Mouse (Mus musculus) kidney, embryonic 16.5 days (tissue): Measurements from ENCODE around the gene Gpr132. TPM values are rescaled to one million over a fixed set of nuclear protein-coding genes. Genes with fewer than 3 reads are reported as not detected.
"Not testable (repeated sequence)": the region's sequence is repeated elsewhere in the genome, so short reads cannot be mapped to it uniquely, and the experiment has no call there.

Experiments
- ATAC-seq: fragments of 200-750 bp; cut with Nextera tagmentation; 2 replicates; pipeline ENCODE4 v1.8.0; 2017; ENCODE audit warnings: moderate TSS enrichment; ENCODE audit not compliant: low FRiP score, low TSS enrichment
- H3K27ac ChIP-seq: fragments of 300-500 bp; sonication (generic); 2 replicates; pipeline ENCODE4 v1.5.1; 2014; ENCODE audit warnings: low read length
- H3K27me3 ChIP-seq: fragments of 300-500 bp; sonication (generic); 2 replicates; pipeline ENCODE4 v1.6.1; 2014; ENCODE audit warnings: low read length, control low read depth, mixed read lengths; ENCODE audit not compliant: insufficient read depth
- H3K36me3 ChIP-seq: fragments of 300-500 bp; sonication (generic); 2 replicates; pipeline ENCODE4 v1.6.1; 2014; ENCODE audit warnings: low read length, control low read depth, mixed read lengths; ENCODE audit not compliant: insufficient read depth
- H3K4me1 ChIP-seq: fragments of 300-500 bp; sonication (generic); 2 replicates; pipeline ENCODE4 v1.6.1; 2014; ENCODE audit warnings: low read length, control low read depth, mixed read lengths; ENCODE audit not compliant: insufficient read depth
- H3K4me2 ChIP-seq: fragments of 300-500 bp; sonication (generic); replicated peaks from 2 replicates; pipeline ENCODE4 v1.6.1; 2014; ENCODE audit warnings: low read depth, low read length
- H3K4me3 ChIP-seq: fragments of 300-500 bp; sonication (generic); 2 replicates; pipeline ENCODE4 v1.5.1; 2014; ENCODE audit warnings: mild to moderate bottlenecking, low read length
- H3K9ac ChIP-seq: fragments of 300-500 bp; sonication (generic); replicated peaks from 2 replicates; pipeline ENCODE4 v1.6.1; 2014; ENCODE audit warnings: low read length
- H3K9me3 ChIP-seq: fragments of 300-500 bp; sonication (generic); 2 replicates; pipeline ENCODE4 v1.6.1; 2016; ENCODE audit warnings: low read length, control low read depth
- WGBS: fragments of 180-500 bp; shearing (Covaris S2); extraction: QIAGEN DNeasy Blood & Tissue Kit; methylation state at CpG from one replicate; pipeline ENCODE4 v1.1.7; 2014; 5-methylcytosine and 5-hydroxymethylcytosine counted together
- polyA plus RNA-seq: library from polyadenylated mRNA; unstranded; fragments of >200 nt; fragmentation: Nextera tagmentation; extraction: Ambion mirVana; gene quantifications from 2 replicates; pipeline ENCODE4 v1.2.1, GENCODE M21; 2015

Gene Gpr132
- polyA plus RNA-seq, 1 experiment from 2014 or later, result 0.22 TPM

GRCm38 (mm10) chr12:112828501-112829243 lies 39.4 kb downstream of the Gpr132 start:
- peak; percentile 87 for ATAC-seq
- Histone ChIP-seq H3K36me3 (peaks cover 29% of the 10 kb centered on the region; the same call in 1 of the 2 replicates), H3K27ac (peak overlapping the region; percentile 93), H3K9me3 (no peaks in the 10 kb centered on the region), H3K9ac (peak overlapping the region; percentile 99), H3K4me3 (peak overlapping the region; percentile 99), H3K4me2 (peak overlapping the region; percentile 77), H3K27me3 (no peaks in the 10 kb centered on the region), H3K4me1 (peaks cover 46% of the 10 kb centered on the region)
- whole genome bisulfite sequencing, result under 1% methylated on average over 38 of the region's 51 CpGs

- Histone ChIP-seq H3K4me3 (no peak overlapping the region), H3K9me3 (no peaks in the 10 kb centered on the region), H3K9ac (peak overlapping the region; percentile 99), H3K27me3 (no peaks in the 10 kb centered on the region), H3K36me3 (peaks cover 39% of the 10 kb centered on the region; the same call in 1 of the 2 replicates), H3K4me1 (peaks cover 56% of the 10 kb centered on the region), H3K27ac (no peak overlapping the region), H3K4me2 (no peak overlapping the region)
- 78% methylated on average over 5 of the region's 5 CpGs for WGBS
- ATAC-seq, result no peak
These were observed 42.1 kb downstream of the Gpr132 start for GRCm38 (mm10) chr12:112825901-112826300.

- H3K4me3 ChIP-seq, result no peak overlapping the region
- H3K4me1 ChIP-seq, result peaks cover 47% of the 10 kb centered on the region
- no peak overlapping the region for H3K4me2 ChIP-seq
- H3K36me3 ChIP-seq, result peaks cover 63% of the 10 kb centered on the region
- ATAC-seq, result no peak
- no peaks in the 10 kb centered on the region for H3K9me3 ChIP-seq
- no peak overlapping the region; the same call in 1 of the 2 replicates for H3K27ac ChIP-seq
- no peaks in the 10 kb centered on the region for H3K27me3 ChIP-seq
- H3K9ac ChIP-seq, result no peak overlapping the region
- WGBS, result 64% methylated on average over 4 of the region's 4 CpGs
These were observed 44.8 kb downstream of the Gpr132 start for GRCm38 (mm10) chr12:112823221-112823620.

GRCm38 (mm10) chr12:112822676-112823075 lies 45.4 kb downstream of the Gpr132 start:
- Histone ChIP-seq H3K4me3 (no peak overlapping the region), H3K9ac (no peak overlapping the region), H3K27me3 (no peaks in the 10 kb centered on the region), H3K4me2 (no peak overlapping the region), H3K4me1 (peaks cover 42% of the 10 kb centered on the region), H3K9me3 (no peaks in the 10 kb centered on the region), H3K27ac (no peak overlapping the region), H3K36me3 (peaks cover 65% of the 10 kb centered on the region)
- ATAC-seq, result no peak
- WGBS, result 69% methylated on average over 2 of the region's 2 CpGs

- Histone ChIP-seq H3K4me1 (peaks cover 35% of the 10 kb centered on the region), H3K9me3 (no peaks in the 10 kb centered on the region), H3K27me3 (no peaks in the 10 kb centered on the region), H3K27ac (no peak overlapping the region), H3K4me2 (no peak overlapping the region), H3K36me3 (peaks cover 64% of the 10 kb centered on the region), H3K4me3 (no peak overlapping the region), H3K9ac (no peak overlapping the region)
- 71% methylated on average over 4 of the region's 4 CpGs for WGBS
- no peak for ATAC-seq
These were observed 46.1 kb downstream of the Gpr132 start for GRCm38 (mm10) chr12:112821974-112822373.

GRCm38 (mm10) chr12:112821216-112821615 lies 46.8 kb downstream of the Gpr132 start:
- 72% methylated on average over 1 of the region's 1 CpGs for WGBS
- peaks cover 60% of the 10 kb centered on the region for H3K36me3 ChIP-seq

GRCm38 (mm10) chr12:112820401-112820999 lies 47.5 kb downstream of the Gpr132 start:
- Histone ChIP-seq H3K4me2 (no peak overlapping the region), H3K36me3 (peaks cover 58% of the 10 kb centered on the region), H3K4me1 (peaks cover 20% of the 10 kb centered on the region), H3K4me3 (no peak overlapping the region), H3K9ac (no peak overlapping the region), H3K27ac (no peak overlapping the region), H3K9me3 (no peaks in the 10 kb centered on the region), H3K27me3 (no peaks in the 10 kb centered on the region)
- no peak for ATAC-seq
- WGBS, result 79% methylated on average over 12 of the region's 12 CpGs

More at GRCm38 (mm10) chr12:112821216-112821615, 46.8 kb downstream of the Gpr132 start:
- peaks cover 27% of the 10 kb centered on the region for H3K4me1 ChIP-seq
- H3K9ac ChIP-seq, result no peak overlapping the region
- no peaks in the 10 kb centered on the region for H3K27me3 ChIP-seq
- H3K27ac ChIP-seq, result no peak overlapping the region
- no peak for ATAC-seq
- H3K4me3 ChIP-seq, result no peak overlapping the region
- H3K9me3 ChIP-seq, result no peaks in the 10 kb centered on the region
- H3K4me2 ChIP-seq, result no peak overlapping the region

- no peak overlapping the region for H3K27ac ChIP-seq
- peaks cover 54% of the 10 kb centered on the region for H3K36me3 ChIP-seq
- no peak overlapping the region for H3K4me3 ChIP-seq
- no peak for ATAC-seq
- peaks cover 15% of the 10 kb centered on the region for H3K4me1 ChIP-seq
- H3K27me3 ChIP-seq, result no peaks in the 10 kb centered on the region
- no peak overlapping the region for H3K4me2 ChIP-seq
- WGBS, result 87% methylated on average over 8 of the region's 8 CpGs
- H3K9ac ChIP-seq, result no peak overlapping the region
- no peaks in the 10 kb centered on the region for H3K9me3 ChIP-seq
These were observed 48.9 kb downstream of the Gpr132 start for GRCm38 (mm10) chr12:112819057-112819662.

- not testable (repeated sequence) for H3K9me3 ChIP-seq, H3K9ac ChIP-seq, H3K27ac ChIP-seq, H3K4me1 ChIP-seq, H3K27me3 ChIP-seq, H3K4me2 ChIP-seq, ATAC-seq, H3K4me3 ChIP-seq
- peaks cover 48% of the 10 kb centered on the region for H3K36me3 ChIP-seq
- WGBS, result 81% methylated on average over 7 of the region's 7 CpGs
These were observed 51.2 kb downstream of the Gpr132 start for GRCm38 (mm10) chr12:112816866-112817265.

GRCm38 (mm10) chr12:112816294-112816693 lies 51.7 kb downstream of the Gpr132 start:
- no peaks in the 10 kb centered on the region; the same call in 1 of the 2 replicates for H3K4me1 ChIP-seq
- H3K27me3 ChIP-seq, result no peaks in the 10 kb centered on the region
- 65% methylated on average over 4 of the region's 4 CpGs for WGBS
- ATAC-seq, result no peak
- H3K36me3 ChIP-seq, result peaks cover 42% of the 10 kb centered on the region
- H3K4me3 ChIP-seq, result no peak overlapping the region
- no peak overlapping the region for H3K9ac ChIP-seq
- H3K4me2 ChIP-seq, result no peak overlapping the region
- H3K27ac ChIP-seq, result no peak overlapping the region
- H3K9me3 ChIP-seq, result no peaks in the 10 kb centered on the region
